Mouse (Mus musculus): Measurements from ENCODE around the gene Btla.
A peak's percentile ranks its signal among the peaks of the same experiment; 100 is the strongest.

GRCm38 (mm10) chr16:45196816-45197215 lies 27.3 kb upstream of the Btla start:
- peak; percentile 58 for TF ChIP-seq CTCF (conservative IDR thresholded peaks at IDR 0.05; ENCODE audit: low read length)
- no peak for TF ChIP-seq NANOG (IDR thresholded peaks at IDR 0.05; ENCODE audit: borderline replicate concordance, low read length)
